Mouse (Mus musculus) stomach, adult 2 months (tissue): ENCODE results near the gene Vinac1. TPM values are rescaled to one million over a fixed set of nuclear protein-coding genes. Genes with fewer than 3 reads are reported as not detected.

Source experiments
- polyA plus RNA-seq: library from polyadenylated mRNA; depleted of rRNA; stranded (reverse); fragments of >200 nt; gene quantifications from 2 replicates; pipeline ENCODE4 v1.2.3, GENCODE M21; 2012; rRNA removed

Gene Vinac1
- polyA plus RNA-seq = 0.02 and 0.09 TPM in 2 replicates

DNA sequence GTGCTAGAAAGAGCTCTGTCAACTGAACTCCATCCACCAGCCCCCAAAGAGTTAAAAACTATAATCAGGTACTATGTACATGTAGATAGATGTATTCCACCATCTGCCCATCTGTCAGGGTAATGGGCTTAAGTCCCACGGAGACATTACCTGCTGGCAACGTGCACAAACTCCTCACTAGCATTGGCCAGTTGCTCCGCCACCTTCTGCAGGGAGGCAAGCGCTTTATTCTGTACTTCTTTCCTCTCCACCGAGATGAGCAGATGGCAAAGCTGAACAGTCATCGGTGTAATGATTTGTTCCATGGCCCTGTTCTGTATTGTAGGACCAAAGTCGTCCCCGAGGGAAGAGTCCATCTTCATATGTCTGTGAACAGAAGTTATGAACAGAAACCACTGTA, at the start of gene Vinac1:
TSS of gene Vinac1 (minus strand) at position 362 of the 400 bp plus-strand sequence.

GRCm38 (mm10) chr2:129065437-129066282, 17.7 kb upstream of the Vinac1 start, which contains the start of gene Ttl:
Gene Ttl, plus strand, starts transcription at chr2:129065942.

Other genes starting within 250 kb of the Vinac1 start
- 3.2 and 4.3 TPM in 2 replicates for gene Tmem87b, start 230.1 kb downstream of the Vinac1 start, polyA plus RNA-seq
- gene Fbln7, start 185.2 kb downstream of the Vinac1 start, polyA plus RNA-seq = 2.7 and 3.1 TPM in 2 replicates
- gene Zc3h8, start 104.1 kb downstream of the Vinac1 start, polyA plus RNA-seq = 0.13 and 0.32 TPM in 2 replicates
- 0.42 and 0.48 TPM in 2 replicates for gene Zc3h6, start 80.8 kb downstream of the Vinac1 start, polyA plus RNA-seq
- gene Gm10762, start 80.4 kb downstream of the Vinac1 start, polyA plus RNA-seq = 1.2 and 1.3 TPM in 2 replicates
- 2.6 and 2.7 TPM in 2 replicates for gene Ttl, start 17.8 kb upstream of the Vinac1 start, polyA plus RNA-seq
- 6.3 and 7.6 TPM in 2 replicates for gene Polr1b, start 52.8 kb upstream of the Vinac1 start, polyA plus RNA-seq
- gene Chchd5, start 81.5 kb upstream of the Vinac1 start, polyA plus RNA-seq = 22.7 and 27.6 TPM in 2 replicates
- 2.8 and 3.0 TPM in 2 replicates for gene Slc20a1, start 150.6 kb upstream of the Vinac1 start, polyA plus RNA-seq
- gene Ckap2l, start 249.0 kb upstream of the Vinac1 start, polyA plus RNA-seq = 0.23 and 0.36 TPM in 2 replicates